Comparison of ENCODE assay signal across 8 mouse cellular contexts in the genomic region with DNA sequence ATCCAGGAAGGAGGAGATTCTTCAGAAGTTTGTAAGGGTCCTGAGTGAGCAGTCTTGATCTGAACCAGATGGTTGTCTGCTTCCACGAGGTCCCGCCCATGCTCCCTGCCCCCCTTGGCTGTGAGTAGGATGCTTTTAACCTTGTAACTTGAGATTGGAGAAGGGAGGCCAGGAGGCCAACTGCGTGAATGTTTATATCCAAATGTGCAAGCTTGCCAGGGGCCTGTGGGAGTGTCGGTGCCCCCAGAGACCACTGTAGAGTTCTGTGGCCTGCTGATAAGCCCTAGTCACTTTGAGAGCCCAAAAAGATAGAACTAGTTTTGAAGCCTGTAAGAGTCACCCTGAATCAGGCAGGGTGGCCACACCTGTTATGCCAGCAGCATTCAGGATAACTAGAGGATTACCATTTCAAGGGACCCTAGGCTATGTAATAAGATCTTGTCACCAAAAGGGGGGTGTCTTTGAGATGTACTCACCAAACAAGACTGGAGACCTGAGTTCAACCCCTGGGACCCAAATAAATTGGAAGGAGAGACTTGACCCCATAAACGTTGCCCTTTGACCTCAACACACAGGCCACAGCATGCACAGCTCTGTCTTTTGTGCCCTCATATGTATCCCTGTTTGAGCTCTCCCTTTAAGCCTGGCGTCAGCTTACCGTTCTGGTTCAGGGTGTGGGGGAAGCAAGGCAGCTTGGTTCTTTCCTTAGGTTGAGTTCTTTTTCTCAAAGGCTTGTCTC. TPM values are rescaled to one million over a fixed set of nuclear protein-coding genes. Genes with fewer than 3 reads are reported as not detected.
DNase-seq lines count a peak whose midpoint lies in the region; ATAC-seq and TF ChIP-seq lines count a peak whose summit lies in the region.

No protein-coding gene starts in this region.

- peak overlapping the region; percentile 78 for H3K4me2 ChIP-seq in intestine, embryonic 15.5 days (replicated peaks)
- H3K4me2 ChIP-seq in stomach, embryonic 14.5 days (replicated peaks; ENCODE audit: low read depth, low read length) = peak overlapping the region; percentile 82

- WGBS in intestine, embryonic 15.5 days = 30% methylated on average over 7 of the region's 7 CpGs
- WGBS in lung, adult 2 months = 34% methylated on average over 7 of the region's 7 CpGs
- 16% methylated on average over 7 of the region's 7 CpGs for WGBS in stomach, embryonic 14.5 days

- no peaks in the 10 kb centered on the region for H3K9me3 ChIP-seq in intestine, embryonic 15.5 days
- H3K9me3 ChIP-seq in stomach, embryonic 14.5 days (ENCODE audit: control insufficient read depth, low read depth, low read length) = no peaks in the 10 kb centered on the region

- H3K9ac ChIP-seq in intestine, embryonic 15.5 days = no peak overlapping the region
- H3K9ac ChIP-seq in stomach, embryonic 14.5 days (replicated peaks; ENCODE audit: low read depth, low read length) = no peak overlapping the region

- peak; percentile 38 for DNase-seq in cerebellum, adult 8-10 months
- DNase-seq in c-Kit-positive CD71-negative TER-119-negative erythroid progenitor cells, embryonic 14.5 days (ENCODE audit: low read depth) = peak; percentile 39
- DNase-seq in gastrocnemius, adult 8-10 months (ENCODE audit: low spot score in 2 of 2) = peak; percentile 65 to 73
- no peak for DNase-seq in lung, adult 2 months
- DNase-seq in layer of hippocampus, postnatal 36 days = no peak

- no peaks in the 10 kb centered on the region for H3K36me3 ChIP-seq in intestine, embryonic 15.5 days
- no peaks in the 10 kb centered on the region for H3K36me3 ChIP-seq in stomach, embryonic 14.5 days (ENCODE audit: control insufficient read depth, insufficient read depth, low read length)

- TF ChIP-seq CTCF in lung, adult 2 months (IDR thresholded peaks at IDR 0.05; ENCODE audit: insufficient read depth, low read length) = no peak

- H3K4me3 ChIP-seq in intestine, embryonic 15.5 days (replicated peaks) = peak overlapping the region; percentile 89
- H3K4me3 ChIP-seq in lung, adult 2 months (replicated peaks; ENCODE audit: extremely low read depth, low read depth, low read length) = peak overlapping the region; percentile 75
- peak overlapping the region; percentile 74 for H3K4me3 ChIP-seq in stomach, embryonic 14.5 days (ENCODE audit: low read depth, low read length)

- no peaks in the 10 kb centered on the region for H3K27me3 ChIP-seq in intestine, embryonic 15.5 days (replicated peaks)
- no peaks in the 10 kb centered on the region for H3K27me3 ChIP-seq in stomach, embryonic 14.5 days (ENCODE audit: control insufficient read depth, insufficient read depth, low read length)

- no peak for TF ChIP-seq POLR2A in lung, adult 2 months (IDR thresholded peaks at IDR 0.05; ENCODE audit: borderline replicate concordance, extremely low read depth, low read depth, low read length)

- H3K27ac ChIP-seq in intestine, embryonic 15.5 days = 0 out of 2 replicates have a peak overlapping the region, but pooled peaks have one; percentile 40
- H3K27ac ChIP-seq in stomach, embryonic 14.5 days (ENCODE audit: low read length) = peak overlapping the region; percentile 82; the same call in 1 of the 2 replicates

- H3K4me1 ChIP-seq in intestine, embryonic 15.5 days (replicated peaks) = peaks cover 17% of the 10 kb centered on the region
- H3K4me1 ChIP-seq in lung, adult 2 months (ENCODE audit: control insufficient read depth, insufficient read depth, low read length) = peaks cover 13% of the 10 kb centered on the region
- H3K4me1 ChIP-seq in stomach, embryonic 14.5 days (ENCODE audit: control insufficient read depth, insufficient read depth, low read length) = peaks cover 3% of the 10 kb centered on the region

- no peak for ATAC-seq in cerebellum, adult (ENCODE audit: insufficient number of reproducible peaks, low FRiP score, low TSS enrichment)
- peak; percentile 9; the same call in 1 of the 2 replicates for ATAC-seq in intestine, embryonic 15.5 days
- 0 out of 2 replicates have a peak, but pooled peaks have one; percentile 14 for ATAC-seq in stomach, embryonic 14.5 days (ENCODE audit: insufficient number of reproducible peaks, insufficient read depth, low FRiP score, low read depth)

RNA-seq across cellular contexts. Expression of a gene that starts 1.9 kb away (rescaled TPM):
- 10 to 100 TPM; 45.0 to 59.2 (median 50.7) TPM for total RNA-seq in gastrocnemius, adult 8-10 months (2022)
- polyA plus RNA-seq in intestine, embryonic 15.5 days (2015; fragmentation: Nextera tagmentation; extraction: Ambion mirVana) = 13.0 and 15.3 TPM in 2 replicates
- polyA plus RNA-seq in lung, adult 2 months (2012; rRNA removed) = 41.0 and 48.5 TPM in 2 replicates
- 11.0 and 11.6 TPM in 2 replicates for polyA plus RNA-seq in stomach, embryonic 14.5 days (2014; fragmentation: Nextera tagmentation; extraction: Ambion mirVana)
- 10 to 100 TPM; 94.9 to 95.6 TPM for total RNA-seq in layer of hippocampus, postnatal 36 days (2021)

RNA-seq across cellular contexts. Expression of a gene that starts 19.4 kb away (rescaled TPM):
- total RNA-seq in gastrocnemius, adult 8-10 months (2022) = 1 to 10 TPM; 3.6 to 4.5 (median 4.0) TPM
- 10.2 and 13.2 TPM in 2 replicates for polyA plus RNA-seq in intestine, embryonic 15.5 days (2015; fragmentation: Nextera tagmentation; extraction: Ambion mirVana)
- polyA plus RNA-seq in lung, adult 2 months (2012; rRNA removed) = 15.8 and 17.9 TPM in 2 replicates
- polyA plus RNA-seq in stomach, embryonic 14.5 days (2014; fragmentation: Nextera tagmentation; extraction: Ambion mirVana) = 8.2 and 9.0 TPM in 2 replicates
- total RNA-seq in layer of hippocampus, postnatal 36 days (2021) = 10 to 100 TPM; 20.8 to 24.0 TPM

Comparison
In these comparisons a context has a peak if more than half of its experiments do, and no peak if none do; other contexts are left out.
1. DNase-seq: peak in cerebellum, adult 8-10 months (single experiment), c-Kit-positive CD71-negative TER-119-negative erythroid progenitor cells, embryonic 14.5 days (single experiment) and gastrocnemius, adult 8-10 months (2 of 2); none in lung, adult 2 months (single experiment) and layer of hippocampus, postnatal 36 days (0 of 2).
2. Peak in every context shown above with its lines, with median percentiles within 50 percentile points of each other: H3K4me3 ChIP-seq.